Mouse (Mus musculus): ENCODE measurements around the gene Dip2b. TPM values are rescaled to one million over a fixed set of nuclear protein-coding genes. Genes with fewer than 3 reads are reported as not detected.

The Dip2b gene
- polyA plus RNA-seq, 2 experiments from 2014 or later: 14.8 to 17.1 TPM

- peak; percentile 83 for ATAC-seq
Measured at GRCm38 (mm10) chr15:100181841-100182240, 143.4 kb downstream of the Dip2b start.

- ATAC-seq: no peak
Measured at GRCm38 (mm10) chr15:100182526-100183280, 144.2 kb downstream of the Dip2b start.

GRCm38 (mm10) chr15:100183510-100183909 is 145.0 kb downstream of the Dip2b start:
- ATAC-seq: no peak

- ATAC-seq: no peak
Measured at GRCm38 (mm10) chr15:100184821-100185496, 146.5 kb downstream of the Dip2b start.

GRCm38 (mm10) chr15:100186234-100186633 is 147.8 kb downstream of the Dip2b start:
- no peak for ATAC-seq

- no peak for ATAC-seq
Measured at GRCm38 (mm10) chr15:100186882-100187672, 148.6 kb downstream of the Dip2b start.

GRCm38 (mm10) chr15:100188542-100188941 is 150.1 kb downstream of the Dip2b start:
- peak; percentile 44 for ATAC-seq

GRCm38 (mm10) chr15:100188962-100189404 is 150.5 kb downstream of the Dip2b start:
- peak; percentile 98 for ATAC-seq

- ATAC-seq: no peak
Measured at GRCm38 (mm10) chr15:100190083-100190482, 151.6 kb downstream of the Dip2b start.

GRCm38 (mm10) chr15:100198983-100199745 is 160.7 kb downstream of the Dip2b start:
- no peak for ATAC-seq

GRCm38 (mm10) chr15:100199790-100200189 is 161.3 kb downstream of the Dip2b start:
- no peak for ATAC-seq

- no peak for ATAC-seq
Measured at GRCm38 (mm10) chr15:100201806-100202205, 163.3 kb downstream of the Dip2b start.

GRCm38 (mm10) chr15:100202431-100203015 is 164.1 kb downstream of the Dip2b start:
- ATAC-seq: no peak

- ATAC-seq: no peak
Measured at GRCm38 (mm10) chr15:100204574-100204973, 166.1 kb downstream of the Dip2b start.

- ATAC-seq: no peak
Measured at GRCm38 (mm10) chr15:100210013-100210412, 171.5 kb downstream of the Dip2b start.

- ATAC-seq: no peak
Measured at GRCm38 (mm10) chr15:100213339-100213738, 174.9 kb downstream of the Dip2b start.

- ATAC-seq: no peak
Measured at GRCm38 (mm10) chr15:100215092-100215491, 176.6 kb downstream of the Dip2b start.

- no peak for ATAC-seq
Measured at GRCm38 (mm10) chr15:100216173-100216572, 177.7 kb downstream of the Dip2b start.

- ATAC-seq: no peak
Measured at GRCm38 (mm10) chr15:100218018-100218417, 179.6 kb downstream of the Dip2b start.

GRCm38 (mm10) chr15:100219396-100219795 is 180.9 kb downstream of the Dip2b start:
- no peak for ATAC-seq

GRCm38 (mm10) chr15:100220916-100221315 is 182.5 kb downstream of the Dip2b start:
- ATAC-seq: no peak

- ATAC-seq: no peak
Measured at GRCm38 (mm10) chr15:100225381-100225780, 186.9 kb downstream of the Dip2b start.
